Mouse (Mus musculus) spleen, adult 12 weeks (tissue): Measurements from ENCODE around the gene Dab2.

Experiments
- DNase-seq: peaks from one replicate; pipeline ENCODE4 v3.0.0; 2022; ENCODE audit warnings: low spot score

Dab2 gene

GRCm38 (mm10) chr15:6468845-6469244 is 169.3 kb downstream of the Dab2 start:
- no peak for DNase-seq

- DNase-seq, result no peak
Measured at GRCm38 (mm10) chr15:6469384-6469783, 169.8 kb downstream of the Dab2 start.

- DNase-seq, result no peak
Measured at GRCm38 (mm10) chr15:6483561-6483960, 184.0 kb downstream of the Dab2 start.
